Mouse (Mus musculus) large intestine, adult 2 months (tissue): ENCODE measurements around the gene Dnajb9. TPM values are rescaled to one million over a fixed set of nuclear protein-coding genes. Genes with fewer than 3 reads are reported as not detected.

Source experiments
- polyA plus RNA-seq: library from polyadenylated mRNA; depleted of rRNA; stranded (reverse); fragments of >200 nt; gene quantifications from 2 replicates; pipeline ENCODE4 v1.2.3, GENCODE M21; 2012; rRNA removed

Gene Dnajb9
- polyA plus RNA-seq, 1 experiment: 4.6 TPM

Other genes with a start within 250 kb of the Dnajb9 start
- 8.0 and 10.3 TPM in 2 replicates for gene Pnpla8, start 11.0 kb upstream of the Dnajb9 start, polyA plus RNA-seq
- 0.09 and 0.21 TPM in 2 replicates for gene Nrcam, start 118.6 kb upstream of the Dnajb9 start, polyA plus RNA-seq